Mouse (Mus musculus) G1E (cell line): ENCODE results near the gene Podxl.

Experiments used
- CTCF ChIP-seq: IDR thresholded peaks from 2 replicates; pipeline ENCODE4 v1.5.1; 2012; ENCODE audit warnings: low read depth, low read length, inconsistent platforms, mixed read lengths
- GATA1 ChIP-seq: IDR thresholded peaks from 2 replicates; pipeline ENCODE4 v1.6.1; 2012; ENCODE audit warnings: borderline replicate concordance, low read length, inconsistent platforms, mixed read lengths
- GATA2 ChIP-seq: IDR thresholded peaks from 2 replicates; pipeline ENCODE4 v1.6.1; 2012; ENCODE audit warnings: low read depth, low read length, inconsistent platforms, borderline replicate concordance
- POLR2AphosphoS5 ChIP-seq: IDR thresholded peaks from 2 replicates; pipeline ENCODE4 v1.6.1; 2012; ENCODE audit warnings: low read depth, low read length, inconsistent platforms; ENCODE audit not compliant: insufficient replicate concordance
- TAL1 ChIP-seq: conservative IDR thresholded peaks from 2 replicates; pipeline ENCODE4 v1.6.1; 2012; ENCODE audit warnings: low read depth, low read length, inconsistent platforms, mixed read lengths

DNA sequence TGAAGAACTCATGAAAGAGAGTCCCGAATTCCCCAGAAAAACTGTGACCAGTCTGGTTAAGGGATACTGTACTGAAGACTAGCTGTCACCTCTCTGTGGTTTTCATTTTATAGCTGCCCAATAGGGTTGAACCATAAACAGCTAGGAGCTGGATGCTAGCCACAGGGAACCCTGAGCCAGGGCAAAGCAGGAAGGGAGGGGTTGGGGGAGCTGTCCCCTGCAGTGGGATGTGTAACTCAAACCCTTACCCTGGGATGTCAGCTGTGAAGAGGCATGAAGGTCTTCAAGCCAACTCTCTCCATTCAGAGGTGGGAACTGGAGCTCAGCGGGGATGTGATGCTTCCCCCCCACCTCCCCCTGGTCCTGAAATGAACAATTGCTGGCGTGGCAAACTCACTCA lies 36.1 kb upstream of the Podxl start:
- TF ChIP-seq POLR2AphosphoS5, result no peak
- no peak for TF ChIP-seq CTCF
- no peak for TF ChIP-seq TAL1
- TF ChIP-seq GATA1, result no peak
- TF ChIP-seq GATA2, result no peak
